ENCODE assay signal across 8 mouse cellular contexts in genomic region chr11:45539459-45539858, GRCm38 (mm10).
DNase-seq lines count a peak whose midpoint lies in the region; ATAC-seq and TF ChIP-seq lines count a peak whose summit lies in the region.

No protein-coding gene starts in this region.

- H3K4me1 ChIP-seq in forebrain, embryonic 11.5 days (replicated peaks; ENCODE audit: control insufficient read depth, insufficient read depth, low read length): no peaks in the 10 kb centered on the region
- H3K4me1 ChIP-seq in lung, adult 2 months (ENCODE audit: control insufficient read depth, insufficient read depth, low read length): no peaks in the 10 kb centered on the region

- H3K9me3 ChIP-seq in forebrain, embryonic 11.5 days (ENCODE audit: control insufficient read depth, low read length): no peaks in the 10 kb centered on the region

- peak; percentile 85 for TF ChIP-seq CTCF in brain, embryonic 14.5 days (IDR thresholded peaks at IDR 0.05; ENCODE audit: borderline replicate concordance, extremely low read depth, insufficient read depth, insufficient read length)
- peak; percentile 65 for TF ChIP-seq CTCF in lung, adult 2 months (IDR thresholded peaks at IDR 0.05; ENCODE audit: insufficient read depth, low read length)

- no peak overlapping the region for H3K9ac ChIP-seq in forebrain, embryonic 11.5 days (ENCODE audit: low read length)

- H3K27me3 ChIP-seq in forebrain, embryonic 11.5 days (ENCODE audit: control insufficient read depth, insufficient read depth, low read length): no peaks in the 10 kb centered on the region

- peak; percentile 82 for DNase-seq in B cell, adult 2 months
- DNase-seq in brain, embryonic 14.5 days (ENCODE audit: low read depth): peak; percentile 93
- DNase-seq in forebrain, embryonic 11.5 days (ENCODE audit: low spot score): peak; percentile 68
- peak; percentile 32 for DNase-seq in heart, postnatal 25 days (ENCODE audit: low spot score)
- peak; percentile 84 for DNase-seq in layer of hippocampus, adult 11-12 months (ENCODE audit: low spot score)
- DNase-seq in lung, adult 2 months: peak; percentile 14
- peak; percentile 39 for DNase-seq in retina, adult 2 months (ENCODE audit: low read depth, low spot score)
- DNase-seq in urinary bladder, adult 18-20 months (ENCODE audit: low spot score in 2 of 2): peak; percentile 27 to 58

- no peak overlapping the region for H3K4me2 ChIP-seq in forebrain, embryonic 11.5 days (ENCODE audit: low read depth, low read length, severe bottlenecking)

- intact Hi-C loops in heart, postnatal 25 days (cut with DNase I): loop anchor here (2.0 to 10.0 kb wide), 3 partner anchors 345 to 929 kb away; no protein-coding TSS in a partner anchor

- WGBS in forebrain, embryonic 11.5 days: 52% methylated on average over 4 of the region's 4 CpGs
- WGBS in lung, adult 2 months: 41% methylated on average over 4 of the region's 4 CpGs

- TF ChIP-seq POLR2A in brain, embryonic 14.5 days (IDR thresholded peaks at IDR 0.05; ENCODE audit: borderline replicate concordance, extremely low read depth, insufficient read depth, insufficient read length, poor library complexity, severe bottlenecking): no peak
- TF ChIP-seq POLR2A in lung, adult 2 months (IDR thresholded peaks at IDR 0.05; ENCODE audit: borderline replicate concordance, extremely low read depth, low read depth, low read length): no peak

- H3K4me3 ChIP-seq in forebrain, embryonic 11.5 days (ENCODE audit: low read depth, low read length): no peak overlapping the region
- no peak overlapping the region for H3K4me3 ChIP-seq in lung, adult 2 months (replicated peaks; ENCODE audit: extremely low read depth, low read depth, low read length)

- H3K36me3 ChIP-seq in forebrain, embryonic 11.5 days (ENCODE audit: control insufficient read depth, insufficient read depth, low read length): no peaks in the 10 kb centered on the region

- H3K27ac ChIP-seq in forebrain, embryonic 11.5 days (ENCODE audit: low read depth, low read length): no peak overlapping the region

- peak; percentile 56; the same call in 1 of the 2 replicates for ATAC-seq in forebrain, embryonic 11.5 days (replicated peaks; ENCODE audit: low FRiP score)

Comparison
In these comparisons a context has a peak if more than half of its experiments do, and no peak if none do; other contexts are left out.
1. DNase-seq: peak in every context shown above with its lines; median percentile 93 in brain, embryonic 14.5 days; 84 in layer of hippocampus, adult 11-12 months; 82 in B cell, adult 2 months; 68 in forebrain, embryonic 11.5 days; 42 in urinary bladder, adult 18-20 months; 39 in retina, adult 2 months; 32 in heart, postnatal 25 days; 14 in lung, adult 2 months.